Mouse (Mus musculus) C2C12 (cell line): Measurements from ENCODE around the gene Gm17509.

Experiments
- CEBPB ChIP-seq: IDR thresholded peaks from one replicate; pipeline ENCODE4 v1.6.1; 2011; ENCODE audit warnings: low read depth, mild to moderate bottlenecking, control low read depth, moderate library complexity
- CTCF ChIP-seq: IDR thresholded peaks from one replicate; pipeline ENCODE4 v1.5.1; 2011; ENCODE audit not compliant: control insufficient read depth, insufficient read depth, insufficient read length
- FOSL1 ChIP-seq: IDR thresholded peaks from one replicate; pipeline ENCODE4 v1.8.0; 2011; ENCODE audit warnings: mild to moderate bottlenecking, low read length; ENCODE audit not compliant: poor library complexity, insufficient read depth, severe bottlenecking
- MAX ChIP-seq: IDR thresholded peaks from one replicate; pipeline ENCODE4 v1.6.1; 2011; ENCODE audit warnings: mild to moderate bottlenecking, control low read depth
- MYOD1 ChIP-seq: IDR thresholded peaks from one replicate; pipeline ENCODE4 v1.6.1; 2011; ENCODE audit warnings: low read depth; ENCODE audit not compliant: control insufficient read depth, insufficient read length
- MYOG ChIP-seq: IDR thresholded peaks from one replicate; pipeline ENCODE4 v1.6.1; 2011; ENCODE audit not compliant: control insufficient read depth, insufficient read length; ENCODE audit errors: extremely low read depth
- USF1 ChIP-seq: IDR thresholded peaks from one replicate; pipeline ENCODE4 v1.6.1; 2011; ENCODE audit warnings: low read depth, mild to moderate bottlenecking, control low read depth, moderate library complexity

DNA sequence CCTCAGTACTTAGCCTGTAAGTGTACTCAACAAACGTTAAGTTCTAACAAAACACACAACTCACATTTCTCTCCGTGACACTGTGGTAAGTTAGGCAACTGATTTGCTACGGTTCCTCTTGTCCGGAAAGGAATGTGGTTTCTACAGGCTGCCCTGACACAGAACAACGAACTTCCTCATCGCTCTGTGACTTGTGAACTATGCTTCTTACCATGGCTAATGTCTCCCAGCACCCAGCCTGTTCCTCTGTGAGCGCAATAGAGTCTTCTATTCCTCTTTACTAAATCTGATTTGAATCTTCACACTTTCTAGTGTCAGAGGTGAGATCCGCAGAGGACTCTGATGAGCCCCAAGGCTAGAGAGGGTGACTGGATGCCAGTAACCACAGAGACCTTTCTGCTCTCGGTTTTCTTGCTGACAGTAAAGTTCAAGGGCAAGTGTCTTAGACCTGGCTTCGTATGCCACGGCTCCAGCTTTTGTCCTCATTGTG, 9.4 kb downstream of the Gm17509 start:
- TF ChIP-seq CTCF: no peak
- no peak for TF ChIP-seq USF1
- no peak for TF ChIP-seq FOSL1
- no peak for TF ChIP-seq MYOG
- no peak for TF ChIP-seq CEBPB
- TF ChIP-seq MAX: no peak
- no peak for TF ChIP-seq MYOD1
